Mouse (Mus musculus) adrenal gland, adult (tissue): Measurements from ENCODE around the gene Fam155a.
"Not testable (repeated sequence)": the region's sequence is repeated elsewhere in the genome, so short reads cannot be mapped to it uniquely, and the experiment has no call there.

Experiments used
- DNase-seq, 2 experiments: peaks; one replicate each; pipeline ENCODE4 v3.0.0; 2022 to 2023; ENCODE audit warnings: low spot score in 1 of 2; ENCODE audit not compliant: inconsistent age in 2 of 2

Fam155a gene

GRCm38 (mm10) chr8:9406204-9406603 is 364.8 kb downstream of the Fam155a start:
- DNase-seq = no peak

GRCm38 (mm10) chr8:9404651-9405050 is 366.3 kb downstream of the Fam155a start:
- no peak for DNase-seq

GRCm38 (mm10) chr8:9402393-9402792 is 368.6 kb downstream of the Fam155a start:
- DNase-seq = no peak

GRCm38 (mm10) chr8:9398606-9399263 is 372.2 kb downstream of the Fam155a start:
- DNase-seq = no peak

- no peak for DNase-seq
Measured at GRCm38 (mm10) chr8:9398040-9398439, 372.9 kb downstream of the Fam155a start.

GRCm38 (mm10) chr8:9394670-9395069 is 376.3 kb downstream of the Fam155a start:
- no peak for DNase-seq

GRCm38 (mm10) chr8:9393246-9393645 is 377.7 kb downstream of the Fam155a start:
- no peak for DNase-seq

GRCm38 (mm10) chr8:9390229-9390628 is 380.7 kb downstream of the Fam155a start:
- not testable (repeated sequence) for DNase-seq

GRCm38 (mm10) chr8:9369201-9369600 is 401.8 kb downstream of the Fam155a start:
- DNase-seq = no peak

GRCm38 (mm10) chr8:9367721-9368120 is 403.2 kb downstream of the Fam155a start:
- no peak for DNase-seq

- DNase-seq = no peak
Measured at GRCm38 (mm10) chr8:9365381-9365780, 405.6 kb downstream of the Fam155a start.

GRCm38 (mm10) chr8:9348523-9349135 is 422.3 kb downstream of the Fam155a start:
- DNase-seq = peak; percentile 27 to 73

- no peak for DNase-seq
Measured at GRCm38 (mm10) chr8:9347163-9347562, 423.8 kb downstream of the Fam155a start.

- no peak for DNase-seq
Measured at GRCm38 (mm10) chr8:9344136-9344535, 426.8 kb downstream of the Fam155a start.

- DNase-seq = no peak
Measured at GRCm38 (mm10) chr8:9342998-9343397, 428.0 kb downstream of the Fam155a start.

GRCm38 (mm10) chr8:9342593-9342992 is 428.4 kb downstream of the Fam155a start:
- no peak for DNase-seq

GRCm38 (mm10) chr8:9337905-9338304 is 433.1 kb downstream of the Fam155a start:
- no peak for DNase-seq

- DNase-seq = no peak
Measured at GRCm38 (mm10) chr8:9335933-9336303, 435.0 kb downstream of the Fam155a start.

- no peak for DNase-seq
Measured at GRCm38 (mm10) chr8:9335285-9335932, 435.6 kb downstream of the Fam155a start.

- no peak for DNase-seq
Measured at GRCm38 (mm10) chr8:9332766-9333165, 438.2 kb downstream of the Fam155a start.

- peak in 1 of 2 experiments; percentile 39 for DNase-seq
Measured at GRCm38 (mm10) chr8:9309456-9309855, 461.5 kb downstream of the Fam155a start.

GRCm38 (mm10) chr8:9303526-9304135 is 467.3 kb downstream of the Fam155a start:
- no peak for DNase-seq
